Comparison of ENCODE assay signal across 18 mouse cellular contexts in genomic region chr13:82007222-82007621, GRCm38 (mm10).
"Had no signal": no experiment of that assay in that cellular context is flagged by ENCODE, and none has a peak within 500 bp of the region (broad histone marks: within the 10 kb centered on the region; RNA-seq: fewer than 3 reads in every experiment).

No protein-coding gene starts in this region.

- ATAC-seq: liver, embryonic 12.5 days had no signal

- H3K4me2 ChIP-seq: limb, embryonic 13.5 days; liver, embryonic 12.5 days; liver, embryonic 15.5 days; lung, embryonic 15.5 days; midbrain, embryonic 12.5 days had no signal

- H3K9me3 ChIP-seq: limb, embryonic 10.5 days; limb, embryonic 13.5 days; liver, embryonic 12.5 days; liver, embryonic 15.5 days; lung, embryonic 15.5 days; megakaryocyte, embryonic 14.5 days; midbrain, embryonic 12.5 days had no signal

- H3K9ac ChIP-seq: limb, embryonic 13.5 days; liver, embryonic 12.5 days; liver, embryonic 15.5 days; lung, embryonic 15.5 days; midbrain, embryonic 12.5 days had no signal

- H3K27ac ChIP-seq: layer of hippocampus, adult 2 months; limb, embryonic 10.5 days; limb, embryonic 13.5 days; liver, embryonic 12.5 days; liver, embryonic 15.5 days; lung, embryonic 15.5 days; midbrain, embryonic 12.5 days had no signal

- H3K4me3 ChIP-seq: layer of hippocampus, adult 2 months; limb, embryonic 10.5 days; limb, embryonic 13.5 days; liver, embryonic 12.5 days; liver, embryonic 15.5 days; lung, embryonic 15.5 days; megakaryocyte, embryonic 14.5 days; midbrain, embryonic 12.5 days had no signal

- H3K27me3 ChIP-seq: limb, embryonic 13.5 days; liver, embryonic 12.5 days; liver, embryonic 15.5 days; lung, embryonic 15.5 days; megakaryocyte, embryonic 14.5 days; midbrain, embryonic 12.5 days had no signal

- DNase-seq: kidney, adult 18-20 months; kidney, adult 9 months; kidney, postnatal 25 days; layer of hippocampus, adult 9-11 months; liver; lung, adult 18-20 months; lung, postnatal 10 days; lung, postnatal 36 days; thymus, adult 18-20 months; thymus, postnatal 36 days had no signal

- H3K36me3 ChIP-seq: limb, embryonic 10.5 days; limb, embryonic 13.5 days; liver, embryonic 12.5 days; liver, embryonic 15.5 days; lung, embryonic 15.5 days; midbrain, embryonic 12.5 days had no signal

- H3K4me1 ChIP-seq: limb, embryonic 10.5 days; limb, embryonic 13.5 days; liver, embryonic 12.5 days; liver, embryonic 15.5 days; lung, embryonic 15.5 days; megakaryocyte, embryonic 14.5 days had no signal
